Mouse (Mus musculus): ENCODE results near the gene Fis1.

- no peak for TF ChIP-seq POLR2A (IDR thresholded peaks at IDR 0.05; ENCODE audit: borderline replicate concordance, extremely low read depth, low read depth, low read length)
- no peak for TF ChIP-seq CTCF (IDR thresholded peaks at IDR 0.05; ENCODE audit: insufficient read depth, low read length)
Measured at GRCm38 (mm10) chr5:136907587-136907986, 45.5 kb upstream of the Fis1 start.
